Mouse (Mus musculus) midbrain, embryonic 13.5 days (tissue): Measurements from ENCODE around the gene Arhgap1. TPM values are rescaled to one million over a fixed set of nuclear protein-coding genes. Genes with fewer than 3 reads are reported as not detected.
"Not testable (repeated sequence)": the region's sequence is repeated elsewhere in the genome, so short reads cannot be mapped to it uniquely, and the experiment has no call there.

Experiments used
- ATAC-seq: fragments of 200-750 bp; cut with Nextera tagmentation; 2 replicates; pipeline ENCODE4 v1.8.0; 2017; ENCODE audit warnings: mild to moderate bottlenecking, moderate TSS enrichment, moderate library complexity
- H3K27ac ChIP-seq: fragments of 300-500 bp; sonication (generic); 2 replicates; pipeline ENCODE4 v1.5.1; 2015; ENCODE audit warnings: inconsistent platforms, mild to moderate bottlenecking, moderate library complexity
- H3K27me3 ChIP-seq: fragments of 300-500 bp; sonication (generic); 2 replicates; pipeline ENCODE4 v1.6.1; 2015; ENCODE audit warnings: mild to moderate bottlenecking, inconsistent platforms
- H3K36me3 ChIP-seq: fragments of 300-500 bp; sonication (generic); 2 replicates; pipeline ENCODE4 v1.6.1; 2015; ENCODE audit warnings: mild to moderate bottlenecking, inconsistent platforms
- H3K4me1 ChIP-seq: fragments of 300-500 bp; sonication (generic); replicated peaks from 2 replicates; pipeline ENCODE4 v1.6.1; 2015; ENCODE audit warnings: inconsistent platforms
- H3K4me2 ChIP-seq: fragments of 300-500 bp; sonication (generic); replicated peaks from 2 replicates; pipeline ENCODE4 v1.6.1; 2015; ENCODE audit warnings: moderate library complexity, mild to moderate bottlenecking, inconsistent platforms
- H3K4me3 ChIP-seq: fragments of 300-500 bp; sonication (generic); replicated peaks from 2 replicates; pipeline ENCODE4 v1.5.1; 2015; ENCODE audit warnings: mild to moderate bottlenecking, inconsistent platforms
- H3K9ac ChIP-seq: fragments of 300-500 bp; sonication (generic); replicated peaks from 2 replicates; pipeline ENCODE4 v1.6.1; 2015; ENCODE audit warnings: mild to moderate bottlenecking, inconsistent platforms
- H3K9me3 ChIP-seq: fragments of 300-500 bp; sonication (generic); 2 replicates; pipeline ENCODE4 v1.6.1; 2016; ENCODE audit warnings: mild to moderate bottlenecking, inconsistent platforms
- WGBS: fragments of 180-500 bp; shearing (Covaris S2); methylation state at CpG from one replicate; pipeline ENCODE4 v1.1.7; 2015; 5-methylcytosine and 5-hydroxymethylcytosine counted together
- polyA plus RNA-seq: library from polyadenylated mRNA; unstranded; fragments of >200 nt; fragmentation: Nextera tagmentation; extraction: Ambion mirVana; gene quantifications from 2 replicates; pipeline ENCODE4 v1.2.1, GENCODE M21; 2015

Arhgap1 gene
- polyA plus RNA-seq: 89.0 and 90.4 TPM in 2 replicates

DNA sequence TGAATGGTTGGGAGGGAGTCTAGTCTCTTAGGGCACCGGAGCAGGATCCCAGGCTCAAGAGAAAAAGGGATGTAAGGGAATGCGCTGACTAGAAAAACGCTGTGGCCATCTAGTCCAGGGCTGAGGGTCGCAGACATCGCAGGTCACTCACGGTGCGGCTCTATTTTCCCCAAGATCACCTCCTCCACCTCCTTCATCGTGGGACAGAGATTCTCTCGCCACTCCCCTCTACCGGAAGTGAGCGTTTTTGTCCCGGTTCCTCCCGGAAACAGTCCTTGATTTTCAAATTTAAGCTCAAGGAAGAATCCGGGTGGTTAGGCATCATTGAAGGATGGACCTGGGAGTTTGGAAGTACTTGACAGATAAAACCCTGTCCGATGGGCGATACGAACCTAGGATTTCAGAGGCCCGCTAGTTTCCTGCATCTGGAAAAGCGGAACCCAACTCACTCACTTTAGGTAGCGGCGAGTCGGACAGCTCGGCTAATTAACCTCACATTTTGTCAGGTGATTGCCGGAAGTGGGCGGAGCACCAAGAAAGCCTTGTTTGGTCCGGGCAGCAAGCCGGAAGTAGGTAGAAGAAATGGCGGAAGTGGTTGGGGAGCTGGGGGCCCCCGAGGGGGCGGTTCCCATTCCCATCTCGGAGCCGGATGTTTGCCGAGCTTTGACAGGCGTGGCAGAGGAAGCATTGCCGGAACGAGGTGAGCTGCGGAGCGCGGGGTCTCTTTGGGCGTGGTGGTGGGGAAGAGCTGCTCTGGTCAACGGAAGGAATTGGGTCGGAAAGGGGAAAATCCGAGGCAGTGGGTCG lies at the start of gene Arhgap1, which contains the start of gene Zfp408:
Gene Arhgap1, plus strand, starts transcription at position 308 of the 807 bp plus-strand sequence.
Gene Zfp408, minus strand, starts transcription at position 239 of the 807 bp plus-strand sequence.
- H3K9ac ChIP-seq: peak within 1 kb of the TSS; percentile 94
- H3K27me3 ChIP-seq: no peaks in the 10 kb centered on the region
- H3K4me1 ChIP-seq: peaks cover 33% of the 10 kb centered on the region
- WGBS: under 1% methylated on average over 44 of the region's 44 CpGs
- H3K36me3 ChIP-seq: peaks cover 48% of the 10 kb centered on the region
- H3K27ac ChIP-seq: peak within 1 kb of the TSS; percentile 85
- peak; percentile 95 for ATAC-seq
- no peaks in the 10 kb centered on the region for H3K9me3 ChIP-seq
- H3K4me3 ChIP-seq: peak within 1 kb of the TSS; percentile 91
- H3K4me2 ChIP-seq: peak within 1 kb of the TSS; percentile 100

DNA sequence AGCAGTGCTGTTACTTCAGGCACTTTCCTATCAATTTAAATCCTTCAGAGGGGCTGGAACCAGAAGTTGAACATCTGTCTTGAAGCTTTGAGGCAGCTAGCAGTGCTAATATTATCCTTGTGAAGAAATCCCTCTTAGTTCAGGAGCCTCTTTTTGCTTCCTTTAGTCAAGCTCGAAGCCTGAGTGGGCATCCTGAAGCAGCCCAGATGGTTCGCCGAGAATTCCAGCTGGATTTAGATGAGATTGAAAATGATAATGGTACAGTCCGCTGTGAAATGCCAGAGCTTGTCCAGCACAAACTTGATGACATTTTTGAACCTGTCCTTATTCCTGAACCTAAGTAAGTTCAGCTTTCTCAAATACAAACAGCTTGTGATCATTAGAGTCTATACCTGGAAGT lies 49.2 kb upstream of the Arhgap1 start:
- H3K4me1 ChIP-seq: no peaks in the 10 kb centered on the region
- no peak overlapping the region for H3K4me3 ChIP-seq
- no peaks in the 10 kb centered on the region for H3K9me3 ChIP-seq
- peaks cover 81% of the 10 kb centered on the region for H3K36me3 ChIP-seq
- WGBS: 99% methylated on average over 4 of the region's 4 CpGs
- H3K27ac ChIP-seq: no peak overlapping the region
- H3K4me2 ChIP-seq: no peak overlapping the region
- no peak overlapping the region for H3K9ac ChIP-seq
- ATAC-seq: no peak
- no peaks in the 10 kb centered on the region for H3K27me3 ChIP-seq

DNA sequence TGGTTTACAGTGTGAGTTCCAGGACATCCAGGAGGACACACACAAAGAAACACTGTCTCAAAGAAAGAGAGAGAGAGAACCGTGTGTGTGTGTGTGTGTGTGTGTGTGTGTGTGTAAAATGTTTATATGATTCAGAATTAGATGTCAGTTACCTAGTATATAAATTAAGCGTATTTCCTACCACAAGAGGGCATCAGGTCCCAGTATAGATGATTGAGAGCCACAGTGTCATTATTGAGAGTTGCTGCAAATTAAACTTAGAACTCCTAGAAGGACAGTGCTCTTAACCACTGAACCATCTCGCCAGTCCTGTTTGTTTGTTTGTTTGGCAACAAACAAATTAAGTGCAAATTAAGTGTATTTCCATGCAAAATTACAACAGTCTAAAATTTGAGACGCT lies 47.3 kb upstream of the Arhgap1 start:
- 94% methylated on average over 4 of the region's 4 CpGs for WGBS
- Histone ChIP-seq H3K36me3 (peaks cover 80% of the 10 kb centered on the region), H3K9me3 (no peaks in the 10 kb centered on the region), H3K27me3 (no peaks in the 10 kb centered on the region), H3K9ac (no peak overlapping the region), H3K4me2 (no peak overlapping the region), H3K27ac (no peak overlapping the region), H3K4me1 (no peaks in the 10 kb centered on the region), H3K4me3 (no peak overlapping the region)
- no peak for ATAC-seq

DNA sequence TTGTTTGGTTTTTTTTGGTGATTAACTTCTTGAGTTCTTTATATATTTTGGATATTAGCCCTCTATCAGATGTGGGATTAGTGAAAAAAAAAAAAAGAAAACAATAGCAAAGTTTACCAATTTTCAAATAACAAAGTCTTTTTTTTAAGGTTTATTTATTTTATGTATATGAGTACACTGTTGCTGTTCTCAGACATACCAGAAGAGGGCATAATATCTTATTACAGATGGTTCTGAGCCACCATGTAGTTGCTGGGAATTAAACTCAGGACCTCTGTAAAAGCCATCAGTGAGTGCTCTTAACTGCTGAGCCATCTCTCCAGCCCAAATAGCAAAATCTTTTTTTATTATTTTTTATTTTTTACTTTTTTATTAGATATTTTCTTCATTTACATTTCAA lies 40.3 kb upstream of the Arhgap1 start:
- ATAC-seq, H3K27me3 ChIP-seq, H3K27ac ChIP-seq, H3K4me3 ChIP-seq, H3K9ac ChIP-seq, H3K4me1 ChIP-seq, H3K4me2 ChIP-seq, H3K9me3 ChIP-seq: not testable (repeated sequence)
- H3K36me3 ChIP-seq: peaks cover 64% of the 10 kb centered on the region

DNA sequence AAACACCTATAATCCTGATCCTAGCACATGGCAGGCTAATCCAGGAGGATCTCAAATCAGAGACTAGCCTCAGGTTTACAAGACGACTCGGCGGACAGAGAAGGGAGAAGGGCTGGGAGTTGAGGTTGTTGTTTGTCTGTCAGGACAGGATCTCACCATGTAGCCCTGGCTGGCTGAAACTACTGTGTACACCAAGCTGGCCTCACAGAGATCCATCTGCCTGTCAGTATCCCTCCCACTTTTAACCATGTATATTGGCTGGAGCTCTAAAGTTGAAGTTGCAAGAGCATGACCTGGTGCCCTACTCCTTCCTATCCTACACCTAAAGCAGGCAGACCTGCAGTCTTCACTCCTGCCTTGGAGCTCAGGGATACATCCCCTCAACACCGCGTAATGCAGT lies 27.3 kb upstream of the Arhgap1 start:
- Histone ChIP-seq H3K9me3 (no peaks in the 10 kb centered on the region), H3K27ac (no peak overlapping the region), H3K9ac (no peak overlapping the region), H3K4me3 (no peak overlapping the region), H3K4me2 (no peak overlapping the region), H3K4me1 (no peaks in the 10 kb centered on the region), H3K36me3 (peaks cover 65% of the 10 kb centered on the region), H3K27me3 (no peaks in the 10 kb centered on the region)
- WGBS: 94% methylated on average over 5 of the region's 5 CpGs
- ATAC-seq: no peak

DNA sequence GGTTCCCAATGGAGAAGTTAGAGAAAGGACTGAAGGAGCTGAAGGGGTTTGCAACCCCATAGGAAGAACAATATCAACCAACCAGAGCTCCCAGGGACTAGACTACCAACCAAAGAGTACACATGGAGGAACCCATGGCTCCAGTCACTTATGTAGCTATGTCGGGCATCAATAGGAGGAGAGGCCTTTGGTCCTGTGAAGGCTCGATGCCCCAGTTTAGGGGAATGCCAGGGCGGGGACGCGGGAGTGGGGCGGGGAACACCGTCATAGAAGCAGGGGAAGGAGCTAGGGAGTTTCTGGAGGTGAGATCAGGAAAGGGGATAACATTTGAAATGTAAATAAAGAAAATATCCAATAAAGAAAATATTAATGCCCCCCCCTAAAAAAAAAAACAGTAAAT lies 26.3 kb upstream of the Arhgap1 start:
- H3K4me3 ChIP-seq, H3K9me3 ChIP-seq, H3K27me3 ChIP-seq, H3K27ac ChIP-seq, H3K4me1 ChIP-seq, H3K9ac ChIP-seq, ATAC-seq, H3K4me2 ChIP-seq: not testable (repeated sequence)
- 96% methylated on average over 7 of the region's 7 CpGs for WGBS
- H3K36me3 ChIP-seq: peaks cover 54% of the 10 kb centered on the region

DNA sequence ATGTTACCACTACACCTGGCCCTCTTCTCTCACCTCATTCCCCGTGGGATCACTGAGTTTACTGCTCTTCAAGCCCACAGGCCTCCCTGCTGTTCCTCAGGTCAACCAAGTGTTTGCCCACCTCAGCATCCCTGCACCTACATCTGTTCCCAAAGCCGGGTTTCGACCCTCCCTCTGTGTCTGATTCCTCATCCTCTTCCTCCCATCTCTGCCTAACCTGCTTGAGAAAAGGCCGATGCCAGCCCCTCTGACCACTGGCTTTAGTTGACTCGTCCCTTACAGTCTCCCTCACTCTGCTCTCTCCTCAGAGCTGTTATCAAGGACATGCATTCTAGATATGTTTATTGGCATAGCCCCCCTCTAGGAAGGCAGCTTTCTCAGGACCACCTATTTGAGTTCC lies 22.2 kb upstream of the Arhgap1 start:
- Histone ChIP-seq H3K9ac (no peak overlapping the region), H3K36me3 (peaks cover 16% of the 10 kb centered on the region), H3K27ac (no peak overlapping the region), H3K4me2 (no peak overlapping the region), H3K9me3 (no peaks in the 10 kb centered on the region), H3K4me3 (no peak overlapping the region), H3K4me1 (no peaks in the 10 kb centered on the region), H3K27me3 (no peaks in the 10 kb centered on the region)
- no peak for ATAC-seq
- 78% methylated on average over 5 of the region's 5 CpGs for WGBS

DNA sequence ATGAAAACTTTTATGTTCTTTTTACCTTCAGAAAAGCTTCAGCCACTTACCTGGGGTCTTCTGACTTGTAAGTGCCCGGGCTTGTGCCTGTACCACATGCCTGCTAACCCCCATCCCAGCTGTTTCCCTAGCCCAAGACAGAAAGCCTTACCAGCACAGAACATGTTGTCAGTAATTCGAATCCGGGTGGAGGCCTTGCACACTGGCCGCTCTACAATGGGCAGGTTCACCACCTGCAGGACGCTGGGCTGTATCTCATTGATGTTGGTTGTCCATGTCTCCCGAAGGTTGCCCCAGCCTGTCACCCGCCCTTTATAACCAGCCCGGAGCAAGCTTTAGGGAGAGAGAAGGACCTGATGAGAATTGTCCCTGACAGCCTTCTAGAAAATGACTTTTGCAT lies 21.5 kb upstream of the Arhgap1 start:
- 90% methylated on average over 8 of the region's 8 CpGs for WGBS

DNA sequence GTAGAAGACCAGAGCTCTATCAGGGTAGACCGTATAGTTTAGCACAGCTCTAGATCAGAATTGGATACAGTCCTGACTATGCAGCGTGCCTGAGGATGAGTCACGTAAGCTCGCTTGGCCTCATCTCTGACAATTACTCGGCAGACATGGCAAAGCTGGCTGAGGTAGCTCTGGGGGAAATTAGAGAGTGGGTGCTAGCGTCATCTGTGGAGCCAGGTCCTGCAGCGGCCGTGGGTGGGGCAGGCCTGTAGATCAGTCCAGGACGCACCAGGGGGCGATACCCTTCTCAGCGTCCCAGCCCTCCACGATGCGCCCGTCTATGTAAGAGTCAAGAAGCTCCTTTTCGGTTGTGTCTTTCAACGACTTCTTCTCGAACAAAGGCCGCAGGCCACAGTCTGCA lies 20.0 kb upstream of the Arhgap1 start:
- H3K4me3 ChIP-seq: no peak overlapping the region

More for the DNA sequence above, 21.5 kb upstream of the Arhgap1 start:
- H3K9me3 ChIP-seq: no peaks in the 10 kb centered on the region
- no peaks in the 10 kb centered on the region for H3K4me1 ChIP-seq
- no peak overlapping the region for H3K27ac ChIP-seq
- H3K27me3 ChIP-seq: no peaks in the 10 kb centered on the region
- H3K36me3 ChIP-seq: peaks cover 12% of the 10 kb centered on the region
- no peak for ATAC-seq
- H3K4me3 ChIP-seq: no peak overlapping the region
- no peak overlapping the region for H3K4me2 ChIP-seq
- H3K9ac ChIP-seq: no peak overlapping the region

DNA sequence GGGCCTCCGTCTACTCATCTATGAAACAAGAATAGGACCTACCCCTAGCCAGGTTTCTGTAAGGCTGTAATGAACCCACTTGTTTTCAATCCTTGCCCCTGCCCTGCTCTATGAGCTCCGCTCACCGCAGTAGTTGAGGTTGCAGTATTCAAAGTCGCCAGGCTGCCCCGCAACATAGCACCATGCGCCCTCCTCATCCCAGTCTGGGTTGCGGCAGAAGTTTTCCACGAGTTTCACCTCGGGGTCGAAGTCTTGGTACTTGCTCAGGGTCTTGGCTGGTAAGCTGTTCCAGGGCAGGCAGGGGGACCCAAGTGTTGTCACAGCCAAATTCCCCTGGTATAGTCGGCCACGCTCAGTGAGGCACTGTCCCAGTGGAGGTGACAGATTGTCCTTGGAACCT lies 19.3 kb upstream of the Arhgap1 start:
- H3K9ac ChIP-seq: no peak overlapping the region
- no peaks in the 10 kb centered on the region for H3K36me3 ChIP-seq
- no peaks in the 10 kb centered on the region for H3K9me3 ChIP-seq
- no peaks in the 10 kb centered on the region for H3K4me1 ChIP-seq
- H3K4me2 ChIP-seq: no peak overlapping the region
- H3K27ac ChIP-seq: no peak overlapping the region
- H3K27me3 ChIP-seq: no peaks in the 10 kb centered on the region
- 93% methylated on average over 12 of the region's 12 CpGs for WGBS
- H3K4me3 ChIP-seq: no peak overlapping the region
- ATAC-seq: no peak

More for the DNA sequence above, 20.0 kb upstream of the Arhgap1 start:
- no peak overlapping the region for H3K27ac ChIP-seq
- ATAC-seq: no peak
- no peak overlapping the region for H3K4me2 ChIP-seq
- H3K9me3 ChIP-seq: no peaks in the 10 kb centered on the region
- H3K4me1 ChIP-seq: no peaks in the 10 kb centered on the region
- no peak overlapping the region for H3K9ac ChIP-seq
- no peaks in the 10 kb centered on the region for H3K27me3 ChIP-seq
- 86% methylated on average over 18 of the region's 18 CpGs for WGBS
- peaks cover under 1% of the 10 kb centered on the region; the same call in 1 of the 2 replicates for H3K36me3 ChIP-seq

DNA sequence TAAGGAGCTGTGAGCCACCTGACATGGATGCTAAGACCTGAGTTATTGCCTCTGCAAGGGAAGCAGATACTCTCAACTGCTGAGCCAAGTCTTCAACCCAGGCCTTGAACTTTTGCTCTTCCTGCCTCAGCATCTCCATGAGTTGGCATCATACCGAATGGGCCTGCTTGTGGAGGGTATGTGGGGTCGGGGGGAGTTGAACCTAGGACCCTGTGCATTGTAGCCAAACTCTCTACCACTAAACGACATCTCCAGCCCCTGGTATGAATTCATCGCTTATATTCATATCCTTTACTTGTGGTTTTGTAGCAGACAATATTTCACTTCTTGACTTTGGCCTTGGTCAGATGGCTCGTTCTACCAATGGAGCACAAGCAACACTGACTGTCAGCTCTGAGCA lies 17.8 kb upstream of the Arhgap1 start:
- Histone ChIP-seq H3K27me3 (no peaks in the 10 kb centered on the region), H3K36me3 (no peaks in the 10 kb centered on the region), H3K9me3 (no peaks in the 10 kb centered on the region), H3K4me3 (no peak overlapping the region), H3K4me1 (no peaks in the 10 kb centered on the region), H3K9ac (no peak overlapping the region), H3K27ac (no peak overlapping the region), H3K4me2 (no peak overlapping the region)
- WGBS: 86% methylated on average over 5 of the region's 5 CpGs
- no peak for ATAC-seq

DNA sequence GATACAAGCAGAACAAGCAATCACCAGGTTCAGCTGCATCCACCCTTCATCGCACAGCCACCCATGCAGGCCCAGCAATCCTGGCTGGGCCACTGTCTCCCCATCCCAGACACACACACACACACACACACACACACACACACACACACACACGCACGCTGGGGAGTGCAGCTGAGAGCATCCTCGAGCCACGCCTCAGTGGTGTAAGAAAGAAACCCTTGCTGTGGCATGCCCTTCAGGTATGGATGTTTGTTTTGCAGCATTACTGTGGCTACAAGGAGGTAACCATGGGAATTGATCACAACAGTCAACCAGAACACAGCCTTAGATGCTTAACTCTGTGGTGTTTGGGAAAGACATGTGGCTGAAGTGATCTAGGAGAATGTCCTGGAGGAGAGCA lies 17.3 kb upstream of the Arhgap1 start:
- no peak for ATAC-seq
- Histone ChIP-seq H3K9ac (no peak overlapping the region), H3K27ac (no peak overlapping the region), H3K4me3 (no peak overlapping the region), H3K9me3 (no peaks in the 10 kb centered on the region), H3K27me3 (no peaks in the 10 kb centered on the region), H3K4me2 (no peak overlapping the region), H3K36me3 (no peaks in the 10 kb centered on the region), H3K4me1 (no peaks in the 10 kb centered on the region)
- 77% methylated on average over 5 of the region's 5 CpGs for WGBS
